Mouse (Mus musculus): ENCODE data around the gene Marc1.
A peak's percentile ranks its signal among the peaks of the same experiment; 100 is the strongest.

The Marc1 gene

DNA sequence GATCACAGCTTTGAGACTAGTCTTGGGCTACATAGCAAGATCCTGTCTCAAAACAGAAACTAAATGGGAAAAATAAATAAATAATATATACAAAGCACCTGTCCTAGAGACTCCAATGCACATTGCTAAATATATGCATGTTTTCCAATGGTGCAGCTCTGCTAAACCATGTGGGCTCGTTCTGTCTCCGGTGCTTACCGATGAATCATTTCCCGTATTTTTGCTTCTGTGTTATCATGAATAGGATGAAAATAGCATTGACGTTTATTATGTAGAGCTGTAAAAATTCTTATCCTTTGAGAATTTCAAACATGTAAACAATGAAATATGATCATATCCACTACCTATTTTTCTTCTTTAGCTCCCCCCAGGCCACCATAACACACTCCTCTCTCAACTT, 58.4 kb downstream of the Marc1 start:
- DNase-seq: no peak

DNA sequence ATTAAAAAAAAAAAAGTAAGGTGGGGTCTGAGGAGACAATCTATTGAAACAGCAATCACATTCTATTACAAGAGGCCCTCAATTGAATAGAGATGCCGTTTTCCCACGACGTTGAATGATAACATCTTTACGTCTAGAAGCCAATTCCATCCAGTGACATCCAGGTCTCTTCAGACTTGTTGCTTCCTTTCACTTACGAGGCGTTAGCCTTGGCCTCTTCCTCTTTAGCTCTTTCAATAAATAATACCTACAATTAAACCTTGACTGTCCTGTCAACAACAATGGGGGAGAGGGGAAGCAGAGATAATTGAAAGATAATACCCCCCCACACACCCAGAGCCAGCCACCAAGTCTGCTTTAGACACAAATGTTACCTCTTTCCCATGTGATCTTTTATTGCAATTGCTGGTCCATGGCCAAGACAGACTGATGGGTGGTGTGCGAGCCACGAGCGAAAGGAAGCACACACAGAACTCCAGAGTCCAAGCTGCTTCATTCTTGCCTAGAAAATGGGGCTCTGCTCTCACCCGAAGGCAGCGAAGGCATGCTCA, 60.9 kb downstream of the Marc1 start:
- no peak for DNase-seq

DNA sequence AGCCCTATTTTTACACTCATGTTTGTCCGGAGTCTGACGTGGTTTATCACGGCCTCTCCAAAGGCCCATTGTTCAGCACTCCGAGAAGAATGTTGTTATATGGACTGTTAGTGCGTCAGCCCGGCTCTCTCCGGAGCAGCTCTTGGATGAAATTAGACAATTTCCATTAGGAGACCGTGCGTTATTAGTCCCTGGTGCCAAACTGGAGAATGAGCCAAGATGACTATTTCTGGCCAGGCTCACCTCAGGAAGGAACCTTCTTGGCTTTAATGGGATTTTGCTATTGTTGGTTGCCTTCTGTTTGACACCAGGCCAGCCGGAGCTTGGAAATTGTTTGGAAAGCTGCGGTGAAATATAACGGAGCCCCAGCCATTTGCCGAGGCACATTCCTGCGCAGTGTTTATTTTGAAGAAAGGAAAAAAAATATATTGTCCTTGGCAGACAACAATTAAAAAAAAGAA, 62.4 kb downstream of the Marc1 start:
- DNase-seq: peak; percentile 31

DNA sequence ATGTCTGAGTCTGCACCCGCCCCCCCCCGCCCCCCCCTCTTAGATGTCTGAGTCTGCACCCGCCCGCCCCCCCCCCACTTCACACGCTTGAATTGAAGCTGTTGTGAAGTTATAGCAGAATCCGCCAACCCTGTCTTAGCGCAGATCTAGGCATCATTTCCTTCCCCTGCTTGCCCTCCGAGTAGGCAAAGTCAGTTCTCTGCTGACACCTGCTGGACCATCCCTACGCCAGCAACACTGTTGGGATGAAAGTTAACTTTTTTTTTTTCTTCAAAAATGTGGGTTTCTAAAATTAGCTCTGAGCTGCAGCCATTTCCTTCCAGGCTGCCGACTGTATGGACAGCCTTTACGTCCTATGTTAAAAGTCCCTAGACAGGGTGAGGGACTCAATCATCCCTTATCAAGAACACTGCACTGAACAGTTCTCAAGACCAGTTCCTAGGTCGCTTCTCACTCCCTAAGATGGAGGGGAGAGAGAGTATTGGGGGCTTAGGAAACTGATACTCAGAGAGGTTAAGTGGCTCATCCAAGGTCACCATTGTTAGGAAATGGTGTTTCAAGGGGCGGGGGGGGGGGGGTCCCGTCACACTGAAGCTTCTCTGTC, 73.1 kb downstream of the Marc1 start:
- no peak for DNase-seq

DNA sequence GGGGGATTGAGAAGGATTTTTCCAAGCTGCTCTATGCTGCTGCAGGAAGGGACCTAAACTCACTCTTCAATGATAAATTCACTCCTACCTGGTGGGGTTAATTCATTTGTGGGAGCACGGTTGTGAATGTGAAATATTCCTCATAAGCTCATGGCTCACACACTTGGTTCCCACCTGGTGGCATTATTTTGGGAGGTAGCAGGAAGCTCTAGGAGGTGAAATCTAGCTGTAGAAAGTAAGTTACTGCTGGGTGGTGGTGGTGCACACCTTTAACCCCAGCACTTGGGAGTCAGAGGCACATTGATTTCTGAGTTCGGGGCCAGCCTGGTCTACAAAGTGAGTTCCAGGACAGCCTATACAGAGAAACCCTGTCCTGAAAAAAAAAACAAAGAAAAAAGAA, 73.9 kb downstream of the Marc1 start:
- no peak for DNase-seq
